Comparison of ENCODE assay signal across 18 mouse cellular contexts in genomic region chr13:32480029-32480428, GRCm38 (mm10).
DNase-seq lines count a peak whose midpoint lies in the region; ATAC-seq lines count a peak whose summit lies in the region.
"Had no signal": no experiment of that assay in that cellular context is flagged by ENCODE, and none has a peak within 500 bp of the region (broad histone marks: within the 10 kb centered on the region; RNA-seq: fewer than 3 reads in every experiment).

No protein-coding gene starts in this region.

- H3K27me3 ChIP-seq in embryonic facial prominence, embryonic 15.5 days = no peaks in the 10 kb centered on the region
- H3K27me3 ChIP-seq: forebrain, embryonic 13.5 days; liver, embryonic 13.5 days; neural tube, embryonic 13.5 days had no signal

- H3K9me3 ChIP-seq in embryonic facial prominence, embryonic 15.5 days (replicated peaks) = no peaks in the 10 kb centered on the region
- H3K9me3 ChIP-seq: forebrain, embryonic 13.5 days; G1E; heart, embryonic 13.5 days; liver, embryonic 13.5 days; neural tube, embryonic 13.5 days had no signal

- peak; percentile 57; the same call in 1 of the 2 replicates for ATAC-seq in embryonic facial prominence, embryonic 15.5 days (ENCODE audit: insufficient number of reproducible peaks, low FRiP score, low TSS enrichment, low read depth)
- ATAC-seq: CD4-positive, CD25-positive, alpha-beta regulatory T cell, adult 4 months; forebrain, embryonic 13.5 days had no signal

- no peaks in the 10 kb centered on the region for H3K36me3 ChIP-seq in embryonic facial prominence, embryonic 15.5 days
- H3K36me3 ChIP-seq: G1E; heart, embryonic 13.5 days; liver, embryonic 13.5 days; neural tube, embryonic 13.5 days had no signal

- no peak overlapping the region for H3K4me2 ChIP-seq in embryonic facial prominence, embryonic 15.5 days (replicated peaks)
- H3K4me2 ChIP-seq: forebrain, embryonic 13.5 days; heart, embryonic 13.5 days; liver, embryonic 13.5 days; neural tube, embryonic 13.5 days had no signal

- peaks cover 21% of the 10 kb centered on the region for H3K4me1 ChIP-seq in embryonic facial prominence, embryonic 15.5 days
- H3K4me1 ChIP-seq: forebrain, embryonic 13.5 days; liver, embryonic 13.5 days; neural tube, embryonic 13.5 days had no signal

- 0 out of 2 replicates have a peak overlapping the region, but pooled peaks have one; percentile 17 for H3K27ac ChIP-seq in embryonic facial prominence, embryonic 15.5 days (replicated peaks)
- H3K27ac ChIP-seq: forebrain, embryonic 13.5 days; heart, embryonic 13.5 days; layer of hippocampus, adult 2 months; liver, embryonic 13.5 days; neural tube, embryonic 13.5 days had no signal

- H3K9ac ChIP-seq in embryonic facial prominence, embryonic 15.5 days = no peak overlapping the region
- H3K9ac ChIP-seq: forebrain, embryonic 13.5 days; heart, embryonic 13.5 days; liver, embryonic 13.5 days; neural tube, embryonic 13.5 days had no signal

- DNase-seq in heart, postnatal 10 days = peak; percentile 18 to 33
- no peak for DNase-seq in heart, postnatal 25 days (ENCODE audit: low spot score)
- DNase-seq in NIH3T3 (ENCODE audit: low read depth) = peak; percentile 58
- DNase-seq in embryo, embryonic 10 days (ENCODE audit: low spot score) = peak; percentile 51
- DNase-seq in left cerebral cortex, postnatal 10 days (ENCODE audit: extremely low spot score in 1 of 2, low spot score in 2 of 2) = no peak
- DNase-seq in MN1 (ENCODE audit: low spot score) = no peak
- DNase-seq: cerebellum, adult 11 months; kidney, adult 9 months; liver, embryonic 13.5 days; lung, postnatal 14 days; thymus, postnatal 14 days had no signal

- intact Hi-C loops in heart, postnatal 10 days (cut with DNase I) = no loop called here
- intact Hi-C loops in heart, postnatal 25 days (cut with DNase I) = no loop called here
- intact Hi-C loops in left cerebral cortex, postnatal 10 days (cut with DNase I) = no loop called here

- 12% methylated on average over 4 of the region's 4 CpGs for WGBS in embryonic facial prominence, embryonic 15.5 days

- no peak overlapping the region for H3K4me3 ChIP-seq in embryonic facial prominence, embryonic 15.5 days (replicated peaks)
- H3K4me3 ChIP-seq: forebrain, embryonic 13.5 days; heart, embryonic 13.5 days; layer of hippocampus, adult 2 months; liver, embryonic 13.5 days; neural tube, embryonic 13.5 days had no signal

Comparison
In these comparisons a context has a peak if more than half of its experiments do, and no peak if none do; other contexts are left out.
1. DNase-seq: peak in heart, postnatal 10 days (2 of 2), NIH3T3 (single experiment) and embryo, embryonic 10 days (single experiment); none in heart, postnatal 25 days (single experiment), left cerebral cortex, postnatal 10 days (0 of 2) and MN1 (single experiment).